Mouse (Mus musculus): Measurements from ENCODE around the gene Gm28043. TPM values are rescaled to one million over a fixed set of nuclear protein-coding genes. Genes with fewer than 3 reads are reported as not detected.

The Gm28043 gene
- total and polyA plus RNA-seq, 3 experiments: 3.6 to 4.2 (median 3.7) TPM

GRCm38 (mm10) chr17:29658249-29658648, 43.6 kb downstream of the Gm28043 start:
- H3K36me3 ChIP-seq (replicated peaks in 1 of 2; ENCODE audit: control insufficient read depth in 1 of 2, insufficient read depth in 1 of 2, low read length in 1 of 2): peaks cover 6 to 11% of the 10 kb centered on the region in 2 experiments
- no peak overlapping the region for H3K9ac ChIP-seq (ENCODE audit: insufficient read depth, low read depth)
- H3K27ac ChIP-seq (ENCODE audit: insufficient read depth, low read depth): no peak overlapping the region
- peaks cover 0 to 13% of the 10 kb centered on the region in 2 experiments; a peak in 2 of 4 replicates for H3K4me1 ChIP-seq (ENCODE audit: control insufficient read depth in 1 of 2, insufficient read depth in 2 of 2)
- in situ Hi-C loops (cut with MboI; ENCODE audit: low pct_ligation_motif_present, low pct_unique_long_range_greater_than_20kb, low sequenced_read_pairs) (no loop called here), dilution Hi-C loops (cut with MboI; ENCODE audit: extremely low pct_ligation_motif_present, extremely low pct_unique_long_range_greater_than_20kb, low sequenced_read_pairs) (no loop called here)
- TF ChIP-seq MXI1 (IDR thresholded peaks at IDR 0.05; ENCODE audit: low read depth, low read length): no peak
- no peak overlapping the region for H3K4me3 ChIP-seq (replicated peaks in 1 of 3; ENCODE audit: low read depth in 2 of 3, low read length in 2 of 3, poor library complexity in 1 of 3)
- peaks cover 6% of the 10 kb centered on the region for H3K79me2 ChIP-seq (replicated peaks; ENCODE audit: control insufficient read depth, extremely low read depth, insufficient read depth, poor library complexity, severe bottlenecking)
- no peak overlapping the region for H3K4me2 ChIP-seq (ENCODE audit: insufficient read depth, low read depth, poor library complexity, severe bottlenecking)
- H3K27me3 ChIP-seq (replicated peaks): no peaks in the 10 kb centered on the region
- DNase-seq (ENCODE audit: extremely low read depth): no peak
- peaks cover 3% of the 10 kb centered on the region for H3K9me3 ChIP-seq (replicated peaks; ENCODE audit: low read length)

DNA sequence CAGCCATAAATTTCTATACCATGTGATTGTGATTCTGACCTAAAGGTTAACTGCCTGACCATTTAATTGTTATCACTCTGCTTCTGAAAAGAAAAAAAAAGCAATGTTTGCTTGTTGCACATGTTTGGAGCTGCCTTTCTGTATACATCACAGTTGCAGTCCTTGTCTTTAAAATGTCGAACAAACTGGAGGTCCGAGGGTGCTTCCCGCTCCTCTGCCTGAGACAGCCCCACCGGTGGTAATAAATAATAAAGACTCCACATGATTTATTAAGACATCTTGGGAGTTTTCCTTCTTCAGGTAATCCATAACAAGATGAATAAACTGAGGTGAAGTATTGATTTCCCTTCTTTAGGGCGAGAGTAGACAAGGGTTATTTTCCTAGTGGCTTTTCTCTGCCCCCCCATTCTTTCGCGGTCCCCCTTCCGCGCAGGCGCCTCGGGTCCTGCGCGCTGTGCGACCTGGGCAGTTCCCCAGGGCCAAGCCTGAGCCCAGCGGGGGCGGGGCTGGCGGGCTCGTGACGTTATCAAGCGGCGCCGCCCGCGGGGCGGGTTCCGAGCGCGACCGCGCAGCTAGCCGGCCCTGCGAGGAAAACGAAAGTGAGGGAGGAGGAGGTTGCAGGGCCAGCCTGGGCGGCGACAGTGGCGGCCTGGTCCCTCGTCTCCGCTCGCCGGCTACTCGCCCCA, 45.5 kb downstream of the Gm28043 start, which contains the start of gene Cmtr1:
TSS of gene Cmtr1 (plus strand) at position 520 of the 686 bp plus-strand sequence.
- peaks cover 0 to 21% of the 10 kb centered on the region in 2 experiments; a peak in 2 of 4 replicates for H3K4me1 ChIP-seq (ENCODE audit: control insufficient read depth in 1 of 2, insufficient read depth in 2 of 2)
- TF ChIP-seq ZKSCAN1 (IDR thresholded peaks at IDR 0.05; ENCODE audit: borderline replicate concordance, low read depth, low read length) (no peak), MAZ (IDR thresholded peaks at IDR 0.05; ENCODE audit: low read depth, low read length) (peak; percentile 84; the same call in 1 of the 2 replicates), JUND (conservative IDR thresholded peaks at IDR 0.05; ENCODE audit: low read depth, low read length) (no peak), SIN3A (IDR thresholded peaks at IDR 0.05; ENCODE audit: low read length) (peak; percentile 69), MEF2A (IDR thresholded peaks at IDR 0.05; ENCODE audit: borderline replicate concordance, low read depth, low read length) (peak; percentile 61), E2F4 (IDR thresholded peaks at IDR 0.05; ENCODE audit: insufficient replicate concordance, low read depth, low read length) (no peak), ZC3H11A (IDR thresholded peaks at IDR 0.05; ENCODE audit: low read depth, low read length) (no peak), UBTF (IDR thresholded peaks at IDR 0.05; ENCODE audit: low read depth, low read length) (peak; percentile 51), CTCF (conservative IDR thresholded peaks at IDR 0.05 in 1 of 2, IDR thresholded peaks at IDR 0.05 in 1 of 2; ENCODE audit: low read depth in 2 of 2, low read length in 2 of 2) (no peak), PAX5 (IDR thresholded peaks at IDR 0.05; ENCODE audit: low read length) (no peak), RCOR1 (conservative IDR thresholded peaks at IDR 0.05; ENCODE audit: low read depth, low read length) (no peak), POLR2AphosphoS2 (IDR thresholded peaks at IDR 0.05; ENCODE audit: low read depth, low read length) (0 out of 2 replicates have a peak, but pooled peaks have one; percentile 62), ETS1 (conservative IDR thresholded peaks at IDR 0.05; ENCODE audit: low read depth, low read length) (no peak), MXI1 (IDR thresholded peaks at IDR 0.05; ENCODE audit: low read depth, low read length) (peak; percentile 89), SMC3 (IDR thresholded peaks at IDR 0.05; ENCODE audit: low read depth, low read length) (no peak), MAFK (IDR thresholded peaks at IDR 0.05; ENCODE audit: insufficient replicate concordance, low read length) (no peak), BHLHE40 (IDR thresholded peaks at IDR 0.05; ENCODE audit: low read depth, low read length) (no peak), TCF12 (IDR thresholded peaks at IDR 0.05; ENCODE audit: low read depth, low read length) (peak; percentile 83), EP300 (IDR thresholded peaks at IDR 0.05; ENCODE audit: low read length) (no peak), USF2 (conservative IDR thresholded peaks at IDR 0.05; ENCODE audit: low read depth, low read length) (no peak), ZNF384 (IDR thresholded peaks at IDR 0.05; ENCODE audit: low read depth, low read length) (no peak), IRF4 (IDR thresholded peaks at IDR 0.05; ENCODE audit: low read depth, low read length) (peak; percentile 72), MYC (IDR thresholded peaks at IDR 0.05; ENCODE audit: low read depth, low read length) (no peak), CHD2 (IDR thresholded peaks at IDR 0.05; ENCODE audit: low read length) (peak; percentile 36; the same call in 1 of the 2 replicates), MAX (IDR thresholded peaks at IDR 0.05; ENCODE audit: low read length) (peak; percentile 7; the same call in 1 of the 2 replicates), POLR2A (IDR thresholded peaks at IDR 0.05; ENCODE audit: low read depth, low read length) (peak; percentile 86), GABPA (IDR thresholded peaks at IDR 0.05; ENCODE audit: insufficient replicate concordance, low read depth, low read length) (no peak; the same call in 1 of the 2 replicates), NRF1 (IDR thresholded peaks at IDR 0.05; ENCODE audit: low read depth, low read length) (peak; percentile 94), RAD21 (IDR thresholded peaks at IDR 0.05; ENCODE audit: low read depth, low read length) (no peak), TBP (conservative IDR thresholded peaks at IDR 0.05; ENCODE audit: low read depth, low read length) (no peak; the same call in 1 of the 2 replicates), NELFE (IDR thresholded peaks at IDR 0.05; ENCODE audit: low read depth, low read length) (peak; percentile 90), USF1 (IDR thresholded peaks at IDR 0.05; ENCODE audit: low read depth, low read length) (0 out of 2 replicates have a peak, but pooled peaks have one; percentile 14)

More for the DNA sequence above, 45.5 kb downstream of the Gm28043 start, which contains the start of gene Cmtr1:
- peak; percentile 92 for DNase-seq (ENCODE audit: extremely low read depth)
- Histone ChIP-seq H3K79me2 (replicated peaks; ENCODE audit: control insufficient read depth, extremely low read depth, insufficient read depth, poor library complexity, severe bottlenecking) (peaks cover 11% of the 10 kb centered on the region), H3K9ac (ENCODE audit: insufficient read depth, low read depth) (peak within 1 kb of the TSS; percentile 83), H3K27ac (ENCODE audit: insufficient read depth, low read depth) (peak within 1 kb of the TSS; percentile 70), H3K4me2 (ENCODE audit: insufficient read depth, low read depth, poor library complexity, severe bottlenecking) (peak within 1 kb of the TSS; percentile 87), H3K4me3 (replicated peaks in 1 of 3; ENCODE audit: low read depth in 2 of 3, low read length in 2 of 3, poor library complexity in 1 of 3) (peak within 1 kb of the TSS; percentile 67 to 70 (median 69)), H3K9me3 (replicated peaks; ENCODE audit: low read length) (no peaks in the 10 kb centered on the region), H3K27me3 (replicated peaks) (no peaks in the 10 kb centered on the region), H3K36me3 (replicated peaks in 1 of 2; ENCODE audit: control insufficient read depth in 1 of 2, insufficient read depth in 1 of 2, low read length in 1 of 2) (peaks cover 18 to 30% of the 10 kb centered on the region in 2 experiments)
- in situ Hi-C loops (cut with MboI; ENCODE audit: low pct_ligation_motif_present, low pct_unique_long_range_greater_than_20kb, low sequenced_read_pairs): no loop called here
- dilution Hi-C loops (cut with MboI; ENCODE audit: extremely low pct_ligation_motif_present, extremely low pct_unique_long_range_greater_than_20kb, low sequenced_read_pairs): no loop called here
